Mouse (Mus musculus) testis, adult 2 months (tissue): ENCODE results near the gene Irs1.

Experiments used
- CTCF ChIP-seq: fragments of 200-500 bp; IDR thresholded peaks from 2 replicates; pipeline ENCODE4 v1.5.1; 2012; ENCODE audit warnings: low read depth, mild to moderate bottlenecking, inconsistent platforms, low read length, moderate library complexity; ENCODE audit not compliant: control insufficient read depth, insufficient read depth, insufficient replicate concordance
- POLR2A ChIP-seq: fragments of 200-500 bp; IDR thresholded peaks from 2 replicates; pipeline ENCODE4 v1.6.1; 2012; ENCODE audit warnings: low read depth, mild to moderate bottlenecking, inconsistent platforms, low read length, moderate library complexity; ENCODE audit not compliant: control insufficient read depth

DNA sequence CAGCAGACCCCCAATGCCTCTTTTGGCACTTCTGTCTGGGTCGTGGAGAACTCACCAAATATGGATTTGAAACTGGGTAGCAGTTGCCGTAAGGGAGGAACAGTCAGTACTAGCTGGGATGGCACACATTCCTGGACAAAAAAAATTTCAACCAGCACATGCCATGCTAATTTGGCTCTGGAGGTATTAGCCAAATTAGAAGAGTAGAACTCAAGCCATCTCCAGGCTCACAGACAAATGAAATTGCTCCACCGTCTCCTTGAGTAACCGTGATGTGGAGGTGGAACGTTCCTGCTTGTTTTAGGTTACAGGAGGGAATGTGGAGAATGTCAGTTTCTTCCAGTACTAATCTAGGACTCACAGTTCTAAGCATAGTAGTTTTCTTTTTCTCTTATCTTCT is 83.7 kb downstream of the Irs1 start:
- TF ChIP-seq POLR2A (no peak), CTCF (no peak)
